Mouse (Mus musculus) fibroblast of lung, adult 2 months (primary cell): ENCODE measurements around the gene Ccr6.
"Not testable (repeated sequence)": the region's sequence is repeated elsewhere in the genome, so short reads cannot be mapped to it uniquely, and the experiment has no call there.

Source experiments
- DNase-seq: peaks from one replicate; pipeline ENCODE4 v3.0.0-alpha.2; 2011; ENCODE audit warnings: low read depth

Gene Ccr6

DNA sequence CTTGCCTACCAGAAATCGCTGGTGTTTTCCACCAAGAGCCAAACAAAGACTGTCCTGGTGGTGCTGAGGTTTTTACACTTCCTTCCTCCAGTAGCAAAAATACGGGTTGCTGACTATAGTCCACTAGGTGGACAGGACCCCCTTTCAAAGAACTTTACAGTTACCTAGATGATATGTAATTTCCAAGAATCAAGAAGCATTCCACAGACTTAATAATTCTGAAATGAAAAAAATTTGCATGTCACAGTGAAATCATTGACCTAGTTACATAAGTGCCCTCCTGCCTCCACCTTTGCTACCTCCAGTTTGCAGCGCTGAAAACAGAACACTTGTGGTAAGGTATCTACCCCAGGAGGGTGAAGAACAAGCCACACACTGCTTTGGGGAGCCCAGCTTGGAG lies at the start of gene Ccr6:
Gene Ccr6 (plus strand): TSS at position 301 of the 400 bp plus-strand sequence.
- DNase-seq: no peak

DNA sequence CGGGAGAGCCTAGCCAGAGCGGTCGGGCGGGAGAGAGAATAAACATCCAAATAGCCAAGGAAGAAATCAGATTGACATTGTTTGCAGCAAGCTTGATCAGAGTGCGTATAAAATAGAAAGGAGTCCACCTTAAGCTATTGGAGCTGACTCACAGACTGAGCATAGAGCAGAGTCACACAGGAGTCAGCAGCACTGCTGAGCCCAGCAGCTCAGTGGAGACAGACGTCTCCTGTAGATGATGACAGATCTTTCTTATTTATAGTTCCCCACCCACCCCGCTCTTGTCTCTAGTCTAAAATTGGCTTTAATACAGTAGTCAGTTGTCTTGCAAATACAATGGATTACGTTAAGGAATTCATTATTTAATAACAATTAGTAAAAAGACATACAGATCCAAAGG lies 42.2 kb upstream of the Ccr6 start:
- no peak for DNase-seq

DNA sequence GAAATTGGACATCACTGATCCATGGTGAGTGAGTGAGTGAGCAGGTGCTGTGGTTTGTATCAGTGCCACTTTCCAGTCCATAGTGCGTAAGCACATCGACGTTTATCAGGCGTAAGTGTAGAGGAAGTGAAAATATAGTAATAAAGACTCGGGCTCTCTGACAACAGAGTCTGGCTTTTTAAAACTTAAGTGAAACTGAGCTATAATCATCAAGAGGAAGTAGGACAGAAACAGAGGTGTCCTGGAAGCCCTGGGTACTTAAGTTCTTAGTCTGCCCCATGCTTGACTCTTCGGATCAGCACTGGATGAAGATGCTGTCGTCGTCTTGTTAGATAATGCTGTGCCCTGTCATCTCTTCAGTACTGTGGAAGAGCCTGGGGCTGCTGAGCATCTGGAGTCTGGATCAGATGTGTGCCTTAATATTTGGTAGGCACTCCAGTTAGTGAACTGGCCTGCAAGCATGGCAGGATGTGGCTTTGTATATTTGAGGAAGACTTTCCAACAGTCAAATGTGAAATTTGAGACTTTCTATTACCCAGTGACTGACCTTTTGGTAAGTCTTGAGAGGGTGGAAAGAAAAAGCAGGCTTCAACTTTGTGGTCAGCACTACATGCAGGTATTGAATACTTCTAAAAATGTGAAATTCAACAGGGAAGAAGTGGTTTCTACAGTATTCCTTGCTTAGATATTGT lies 40.0 kb upstream of the Ccr6 start:
- no peak for DNase-seq

DNA sequence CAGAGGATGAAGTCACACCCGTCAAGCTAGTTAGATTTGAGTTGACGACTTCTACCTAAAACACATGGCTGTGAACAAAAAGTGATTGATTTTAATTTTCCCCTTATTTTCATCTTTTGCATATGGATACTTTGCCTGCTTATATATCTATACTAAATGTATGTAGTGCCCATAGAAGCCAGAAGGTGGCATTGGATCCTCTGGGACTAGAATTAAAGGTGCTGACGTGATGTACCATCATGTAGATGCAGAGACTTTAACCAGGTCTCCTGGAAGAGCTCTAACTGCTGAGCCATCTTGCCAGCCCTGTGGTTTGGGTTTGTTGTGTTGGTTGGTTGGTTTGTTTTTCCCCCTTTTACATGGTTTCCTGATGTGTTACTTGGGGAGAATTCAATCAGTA lies 38.2 kb upstream of the Ccr6 start:
- DNase-seq: no peak

DNA sequence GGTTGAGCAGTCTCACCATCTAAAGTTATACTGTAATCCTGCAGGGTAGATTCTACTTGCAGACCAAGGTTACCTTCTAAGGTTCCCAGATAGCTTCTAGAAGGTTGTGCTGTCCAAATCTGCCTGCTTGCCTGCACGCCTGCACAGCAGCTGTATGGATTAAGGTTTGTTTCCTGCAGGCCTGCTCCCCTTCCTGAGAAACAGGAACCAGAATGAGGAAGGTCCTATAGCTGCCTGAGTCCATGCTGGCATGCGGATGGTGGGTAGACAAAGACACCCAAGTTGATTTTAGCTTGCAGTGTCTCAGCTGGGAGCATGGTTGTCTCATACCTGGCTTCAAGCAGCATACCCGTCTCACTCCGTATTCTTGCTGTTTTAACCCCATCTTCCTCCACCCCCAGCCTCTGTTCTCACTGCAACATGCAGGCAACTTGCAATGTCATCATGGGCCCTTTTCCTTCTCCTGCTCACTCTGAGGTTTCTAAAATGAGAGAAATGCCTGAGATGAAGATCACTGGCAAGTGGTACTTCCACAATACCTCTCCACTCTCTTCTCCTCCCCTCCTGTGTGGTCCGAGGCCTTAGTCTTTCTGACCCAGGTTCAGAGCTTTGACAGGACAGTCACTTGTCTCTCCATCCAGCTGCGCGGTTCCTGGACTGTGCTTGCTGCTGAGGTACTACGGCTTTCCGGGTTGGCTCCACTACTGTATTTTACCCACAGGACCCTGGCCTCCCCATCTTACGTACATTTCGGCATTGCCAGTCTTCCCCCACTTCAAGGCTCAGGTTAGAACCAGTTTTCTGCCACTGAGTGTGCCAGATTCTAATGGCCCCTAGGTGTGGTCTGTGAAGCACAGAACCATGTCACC lies 36.5 kb upstream of the Ccr6 start:
- DNase-seq: no peak

DNA sequence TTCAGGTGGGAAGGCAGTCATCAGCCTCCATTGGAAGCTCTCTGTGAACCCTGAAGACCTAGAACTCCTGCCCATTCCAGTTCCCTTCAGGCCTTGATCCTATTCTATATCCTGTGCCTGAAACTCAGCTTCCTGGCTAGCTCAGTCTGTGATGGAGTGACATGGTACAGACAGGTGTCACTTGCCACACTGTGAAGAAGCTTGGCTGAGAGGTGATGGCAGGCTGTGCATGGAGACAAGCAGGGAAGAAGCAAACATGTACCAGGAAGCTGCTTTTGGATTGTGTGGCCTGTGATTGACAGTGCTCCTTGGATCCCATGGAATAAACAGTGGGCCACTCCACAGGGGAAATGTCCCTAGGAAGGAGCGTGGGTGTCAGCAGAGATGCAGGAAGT lies 35.9 kb upstream of the Ccr6 start:
- DNase-seq: no peak

DNA sequence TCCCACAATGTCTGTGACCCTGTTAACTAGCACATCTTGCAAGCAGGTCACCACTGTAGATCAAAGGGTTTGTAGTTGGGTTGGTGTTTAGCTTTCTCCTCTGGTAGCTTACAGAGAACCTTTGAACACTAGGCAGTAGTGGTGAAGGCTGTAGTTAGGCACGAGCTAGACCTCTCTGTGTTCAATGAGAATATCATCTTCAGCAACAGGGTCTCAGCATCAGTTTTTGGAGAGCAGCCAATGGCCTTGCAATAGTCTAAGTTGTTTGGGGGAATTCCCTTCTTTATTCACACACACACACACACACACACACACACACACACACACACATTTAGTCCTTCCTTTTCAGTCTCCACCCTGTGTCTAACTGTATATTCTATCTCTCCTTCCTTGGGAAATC lies 32.4 kb upstream of the Ccr6 start:
- no peak for DNase-seq

DNA sequence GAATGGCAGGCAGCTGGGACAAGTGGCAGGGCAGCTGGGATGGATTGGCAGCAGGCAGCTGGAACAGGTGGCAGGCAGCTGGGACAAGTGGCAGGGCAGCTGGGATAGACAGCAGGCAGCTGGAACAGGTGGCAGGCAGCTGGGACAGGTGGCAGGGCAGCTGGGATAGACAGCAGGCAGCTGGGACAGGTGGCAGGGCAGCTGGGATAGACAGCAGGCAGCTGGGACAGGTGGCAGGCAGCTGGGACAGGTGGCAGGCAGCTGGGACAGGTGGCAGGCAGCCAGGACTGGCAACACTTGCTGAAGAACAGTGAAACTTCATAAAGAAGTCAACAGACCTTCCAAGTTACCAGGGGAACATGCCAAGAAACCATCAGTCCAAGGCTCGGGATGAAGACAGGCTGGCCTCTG lies 30.6 kb upstream of the Ccr6 start:
- not testable (repeated sequence) for DNase-seq

DNA sequence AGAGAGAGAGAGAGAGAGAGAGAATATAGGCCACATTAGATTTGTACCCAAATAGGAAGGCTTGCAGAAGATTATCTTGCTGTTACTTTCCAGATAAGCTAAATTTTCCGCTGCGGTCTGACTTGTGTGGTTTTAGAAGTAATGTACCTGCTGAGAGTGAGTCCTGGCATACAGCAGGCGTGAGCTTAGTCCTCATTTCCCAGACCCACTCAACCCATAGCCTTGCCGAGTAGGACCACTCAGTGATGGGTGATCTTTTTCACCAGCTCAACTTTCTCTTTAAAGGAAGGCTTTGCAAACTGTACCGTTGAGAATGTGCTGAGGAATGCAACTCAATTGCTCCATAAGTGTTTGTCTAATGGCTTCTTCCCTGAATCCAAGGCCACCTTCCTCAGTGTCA lies 29.2 kb upstream of the Ccr6 start:
- no peak for DNase-seq

DNA sequence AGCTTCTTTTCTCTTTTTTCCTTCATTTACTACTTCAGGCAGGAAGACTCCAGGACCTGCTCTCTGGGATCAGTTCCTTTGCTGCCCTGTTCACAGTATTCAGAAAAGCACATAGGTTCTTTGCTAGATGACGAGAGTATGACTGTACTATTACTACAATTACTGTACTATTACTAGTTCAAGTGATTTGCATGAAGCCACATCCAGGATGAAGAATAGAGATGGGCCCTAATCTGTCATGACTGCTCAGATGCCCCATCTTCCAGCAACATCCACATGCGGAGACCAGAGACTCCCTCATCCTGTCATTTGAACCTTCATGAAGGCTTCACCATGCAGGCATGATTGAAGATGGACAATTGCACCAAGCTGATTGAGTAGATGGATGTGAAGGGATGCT lies 26.1 kb upstream of the Ccr6 start:
- no peak for DNase-seq

DNA sequence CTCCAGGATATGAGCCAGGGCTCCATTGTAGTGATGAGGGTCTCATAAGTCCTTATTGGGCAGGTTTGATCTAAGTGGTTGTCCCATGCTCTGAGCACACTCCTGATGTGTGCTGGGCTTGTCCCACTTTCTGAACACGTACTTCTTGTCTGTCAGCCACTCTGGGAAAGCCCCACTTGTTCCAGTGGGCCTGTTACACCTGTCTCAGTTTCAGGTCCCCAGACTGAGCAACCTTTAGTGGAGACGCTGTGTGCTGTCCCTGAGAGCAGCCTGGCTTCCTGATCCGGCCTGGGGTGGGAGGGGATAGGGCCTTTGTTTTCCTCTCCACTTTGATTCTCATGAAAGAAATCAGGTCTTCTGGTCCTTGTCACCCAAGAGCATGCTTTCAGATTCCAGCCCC lies 25.7 kb upstream of the Ccr6 start:
- no peak for DNase-seq

DNA sequence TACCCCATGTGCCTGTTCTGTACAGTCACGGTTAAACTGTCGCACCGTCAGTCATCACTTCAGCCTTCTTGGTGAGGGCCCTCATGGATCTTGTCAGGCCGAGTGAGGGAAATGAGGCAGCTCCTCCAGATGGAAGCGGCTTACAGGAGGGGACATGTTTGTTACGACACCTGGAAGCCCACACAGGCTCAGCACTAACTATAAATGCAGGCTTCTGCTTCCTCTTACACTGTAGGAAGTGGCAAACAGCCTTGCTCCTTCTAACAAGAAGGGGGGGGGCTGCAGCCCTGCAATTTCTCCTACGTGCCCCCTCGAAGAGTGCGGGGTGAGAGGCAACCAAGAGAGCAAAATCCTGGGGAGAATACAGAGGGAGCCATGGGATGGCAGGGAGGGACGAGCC lies 25.2 kb upstream of the Ccr6 start:
- no peak for DNase-seq

DNA sequence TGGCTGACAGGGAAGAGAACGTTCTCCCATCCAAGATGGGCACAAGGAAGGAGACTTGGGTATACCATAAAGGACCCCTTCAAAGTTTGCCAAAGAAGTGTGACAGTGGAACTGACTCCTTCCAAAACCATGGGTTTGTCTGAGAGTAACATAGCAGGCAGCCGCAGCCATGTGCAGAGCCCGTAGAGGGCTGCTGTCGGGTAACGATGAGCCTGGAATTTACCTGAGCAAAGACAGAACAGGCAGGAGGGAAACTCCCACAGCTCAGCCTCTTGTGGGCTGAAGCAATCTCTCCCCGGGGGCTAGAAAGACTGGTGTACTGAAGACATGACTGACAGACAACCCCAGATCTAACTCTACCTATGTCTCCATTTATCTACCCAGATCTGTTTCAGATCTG lies 24.4 kb upstream of the Ccr6 start:
- DNase-seq: no peak

DNA sequence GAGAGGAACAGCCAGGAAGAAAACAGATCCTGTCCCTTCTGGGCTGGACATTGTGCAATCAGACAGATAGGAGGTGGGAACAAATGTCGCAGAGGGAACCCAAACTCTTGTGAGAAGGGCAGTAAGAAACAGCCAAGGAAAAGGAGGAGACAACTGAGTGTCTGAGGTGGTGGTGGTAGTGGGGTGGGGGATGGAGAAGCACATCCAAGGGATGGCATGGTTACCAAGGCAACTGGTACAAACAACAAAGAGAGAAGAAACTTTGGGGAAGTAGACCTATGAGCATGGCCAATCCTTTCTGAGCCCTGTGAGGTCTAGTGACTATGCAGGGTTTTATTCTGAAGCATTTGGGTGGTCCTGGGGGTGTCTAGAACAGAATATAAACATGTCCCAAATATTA lies 21.5 kb upstream of the Ccr6 start:
- DNase-seq: no peak

DNA sequence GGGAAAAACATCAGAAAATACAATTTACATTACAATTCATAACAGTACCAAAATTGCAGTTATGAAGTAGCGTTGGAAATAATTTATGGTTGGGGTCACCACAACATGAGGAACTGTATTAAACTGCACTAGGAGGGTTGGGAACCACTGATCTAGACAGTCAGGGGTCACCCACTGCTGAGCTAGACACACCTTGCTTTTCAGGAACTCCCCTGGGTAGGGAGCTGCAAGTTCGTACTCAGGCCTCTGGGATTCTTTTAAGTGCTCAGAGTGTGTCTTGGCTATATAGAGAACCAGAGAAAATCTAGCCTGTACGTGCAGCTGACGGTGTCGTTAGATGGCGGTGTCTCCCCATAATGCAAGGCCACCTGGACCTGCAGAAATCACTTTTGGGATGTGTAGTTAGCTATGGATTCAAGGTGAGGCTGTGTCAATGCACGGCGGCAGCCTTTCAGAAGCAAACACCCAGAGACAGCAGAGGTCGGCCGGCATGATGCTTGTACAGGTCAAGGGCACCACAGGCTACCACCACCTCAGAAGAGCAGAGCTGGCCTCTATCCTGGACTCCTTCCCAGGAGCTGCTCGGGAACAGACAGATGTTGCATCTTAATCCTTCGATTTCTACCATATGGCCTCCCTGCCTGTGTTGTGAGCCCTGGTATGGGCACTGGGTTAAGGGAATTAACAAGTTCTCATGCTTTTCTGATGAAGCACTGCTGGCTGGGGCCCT lies 20.7 kb upstream of the Ccr6 start:
- DNase-seq: no peak

DNA sequence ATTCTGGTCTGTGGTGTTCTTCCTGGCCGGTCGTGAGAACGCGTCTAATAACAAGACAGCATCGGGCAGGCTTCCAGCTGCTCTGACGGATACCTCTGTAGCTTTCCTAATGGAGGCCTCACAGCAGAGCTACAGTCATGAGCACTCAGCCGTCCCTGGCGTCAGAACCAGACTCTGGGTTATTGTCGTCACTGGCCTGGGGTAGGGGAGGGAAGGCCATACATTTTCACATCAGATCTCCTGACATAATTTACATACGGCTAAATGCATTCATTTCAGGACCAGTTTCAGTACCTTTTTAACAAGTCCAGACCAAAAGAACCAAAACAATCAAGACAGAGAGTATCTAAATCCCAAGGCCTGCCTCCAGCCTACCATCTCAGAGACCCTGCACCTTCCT lies 12.6 kb upstream of the Ccr6 start:
- DNase-seq: no peak

DNA sequence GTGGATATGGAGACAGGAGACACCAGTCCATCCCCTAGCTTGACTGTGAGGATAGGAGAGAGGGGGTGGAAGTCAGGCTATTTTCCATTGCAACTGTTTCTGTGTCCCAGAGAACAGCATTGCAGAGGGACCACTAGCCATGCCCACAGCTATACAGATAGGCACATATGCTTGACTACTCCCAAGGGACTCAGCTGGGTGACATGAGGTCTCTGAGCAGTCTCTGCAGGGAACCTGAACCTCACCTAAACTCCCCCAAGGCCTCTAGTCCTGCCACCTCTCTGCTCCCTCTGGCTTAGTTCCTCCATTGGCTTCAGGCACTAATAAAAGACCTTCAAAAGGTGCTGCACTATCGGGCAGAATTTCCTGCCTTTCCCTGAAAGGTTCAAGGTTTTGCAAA lies 11.8 kb upstream of the Ccr6 start:
- DNase-seq: no peak

DNA sequence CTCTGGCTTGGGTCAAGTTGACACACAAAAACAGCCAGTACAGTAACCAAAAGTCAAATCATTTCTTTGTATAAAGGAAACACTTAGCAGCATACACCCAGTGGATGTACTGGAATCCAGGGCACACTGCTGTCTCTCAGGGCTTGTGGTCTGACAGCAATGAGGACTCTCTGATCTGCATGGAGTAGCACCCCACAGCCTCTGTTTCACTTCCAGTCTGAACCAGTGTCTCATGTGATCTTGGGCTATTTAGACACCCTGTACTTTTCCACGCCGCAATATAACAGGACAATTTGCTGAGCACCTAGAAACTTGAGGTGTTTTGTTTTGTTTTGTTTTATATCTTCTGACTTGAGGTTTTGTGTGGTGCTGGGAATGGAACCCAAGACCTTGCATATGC lies 10.7 kb upstream of the Ccr6 start:
- no peak for DNase-seq

DNA sequence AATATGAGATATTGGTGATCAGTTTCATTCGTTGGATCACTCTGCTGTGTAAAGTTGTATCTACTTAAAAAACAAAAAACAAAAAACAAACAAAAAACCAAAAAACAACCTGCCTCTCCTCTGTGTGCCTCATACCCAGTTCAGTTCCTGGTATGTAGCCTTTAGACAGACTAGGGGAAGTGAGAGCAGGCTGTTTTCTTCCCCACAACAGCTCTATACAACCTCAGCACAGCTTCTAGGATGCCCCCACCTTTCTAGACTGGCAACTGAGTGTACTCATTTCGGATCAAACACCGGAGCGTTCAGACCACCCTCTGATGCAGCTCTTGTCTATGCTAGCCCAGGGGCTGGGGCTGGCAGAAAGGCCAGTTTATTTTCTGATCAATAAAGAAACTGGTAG lies 10.1 kb upstream of the Ccr6 start:
- no peak for DNase-seq

DNA sequence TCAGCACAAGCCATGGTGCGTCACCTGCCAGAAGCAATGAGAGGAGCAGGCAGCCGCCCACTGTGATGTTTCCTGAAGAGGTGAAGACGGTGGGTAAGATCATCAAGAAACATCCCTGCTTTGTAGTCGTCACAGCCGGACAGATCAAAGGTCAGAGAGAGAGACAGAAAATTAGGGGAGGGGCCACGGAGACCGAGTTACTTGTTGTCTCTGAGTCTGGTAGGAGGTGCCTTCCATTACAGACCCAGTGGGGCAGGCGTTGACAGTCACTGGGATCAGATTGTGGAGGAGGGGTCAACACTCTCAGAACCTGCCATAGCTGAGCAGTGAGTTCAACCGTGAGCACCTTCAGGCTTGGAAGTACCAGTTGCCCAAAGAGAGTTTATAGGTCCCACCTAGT lies 7.2 kb upstream of the Ccr6 start:
- no peak for DNase-seq

DNA sequence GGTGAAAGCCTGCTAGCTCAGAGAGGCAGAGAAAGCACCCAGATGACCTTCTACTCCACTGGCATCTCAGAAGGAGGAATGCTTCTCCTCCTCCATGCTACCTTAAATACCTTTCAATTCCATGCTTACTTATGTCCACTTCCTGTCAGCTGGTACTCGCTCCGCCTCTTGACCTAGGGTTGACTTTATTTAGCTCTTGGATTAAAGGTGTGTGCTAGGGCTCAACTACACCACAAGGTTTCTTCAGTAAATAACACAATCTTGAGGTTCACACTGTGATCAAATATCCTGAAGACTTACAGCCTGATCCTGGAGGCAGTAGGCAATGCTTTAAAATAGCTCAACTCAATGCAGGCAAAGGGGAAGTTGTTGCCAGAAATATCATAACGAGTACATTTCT lies 6.2 kb upstream of the Ccr6 start:
- no peak for DNase-seq

DNA sequence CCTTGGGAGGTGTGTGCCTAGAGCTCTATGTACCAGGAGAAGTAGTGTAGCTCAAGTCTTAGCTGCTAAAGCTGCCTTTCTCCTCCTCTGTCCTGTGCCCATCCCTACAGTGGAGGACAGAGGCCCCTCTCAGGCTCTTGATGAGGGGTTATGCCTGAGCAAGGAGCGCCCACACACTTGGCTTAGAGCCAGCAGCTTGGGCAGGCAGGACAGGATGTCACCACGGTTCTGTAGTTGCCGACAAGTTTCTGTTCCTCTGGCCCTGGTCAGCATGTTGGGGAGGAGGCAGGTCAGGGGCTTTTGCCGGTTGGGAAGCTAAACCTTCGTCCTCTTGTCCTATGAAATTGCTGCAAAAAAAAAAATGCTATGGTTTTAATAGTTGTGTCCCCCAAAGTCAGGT lies 3.8 kb upstream of the Ccr6 start:
- no peak for DNase-seq

DNA sequence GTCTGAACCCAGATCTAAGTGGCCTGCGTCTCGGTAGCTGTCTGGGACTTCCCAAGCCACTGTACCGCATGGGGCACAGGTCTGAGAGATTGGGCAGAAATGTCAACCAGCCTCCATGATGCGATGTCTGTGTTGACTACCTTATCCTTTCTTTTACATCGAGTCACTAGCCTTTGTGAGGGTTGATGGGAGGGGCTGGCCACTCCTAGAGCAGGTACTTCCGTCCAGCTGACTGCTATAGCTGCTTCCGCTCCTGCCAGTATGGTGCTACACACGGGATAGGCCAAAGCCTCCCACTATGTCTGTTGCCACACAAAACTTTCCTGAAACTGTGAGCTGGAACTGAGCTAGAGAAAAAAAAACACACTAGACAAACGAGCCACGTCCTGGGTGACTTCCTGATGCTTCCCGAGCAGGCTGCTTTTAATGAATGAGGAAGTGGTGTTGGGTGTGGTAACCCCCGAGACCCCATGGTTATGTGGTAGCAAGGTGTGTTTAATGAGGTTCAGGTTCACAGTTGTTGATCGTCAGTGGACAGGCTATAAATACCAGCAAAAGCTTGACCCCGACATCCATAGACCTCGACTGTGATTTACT lies 2.1 kb upstream of the Ccr6 start:
- DNase-seq: no peak
